Mouse (Mus musculus): Measurements from ENCODE around the gene Calm5. TPM values are rescaled to one million over a fixed set of nuclear protein-coding genes. Genes with fewer than 3 reads are reported as not detected.
"Not testable (repeated sequence)": the region's sequence is repeated elsewhere in the genome, so short reads cannot be mapped to it uniquely, and the experiment has no call there.

Gene Calm5
- polyA plus RNA-seq, 1 experiment from 2014 or later = not detected

DNA sequence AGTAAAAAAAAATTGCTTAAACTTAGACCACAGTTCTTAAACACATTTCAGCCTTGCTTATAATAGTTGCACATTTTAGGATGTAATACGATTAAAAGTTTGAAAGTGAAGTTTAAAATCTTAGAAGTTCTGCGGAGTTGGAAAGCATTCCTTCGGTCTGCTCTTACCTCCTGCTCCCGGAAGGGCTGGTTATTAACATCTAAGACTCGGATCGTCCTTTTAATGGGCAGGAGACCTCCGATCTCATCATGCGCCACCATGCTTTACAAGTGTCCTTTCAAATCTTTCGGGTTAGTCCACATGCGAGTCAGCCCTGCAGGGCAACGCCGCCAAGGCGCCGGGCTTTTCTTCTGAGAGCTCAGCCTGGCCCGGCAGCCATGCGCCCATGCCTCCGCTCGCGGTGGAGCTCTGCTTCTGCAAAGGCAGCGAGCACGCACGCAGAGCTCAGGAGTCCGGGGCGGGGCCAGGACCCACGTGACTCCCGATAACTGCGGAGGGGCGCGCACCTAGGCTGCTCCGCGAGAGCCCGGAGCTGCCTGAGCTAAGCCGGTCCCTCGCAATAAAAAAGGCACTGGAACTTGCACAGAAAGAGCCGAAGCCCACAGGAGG, 39.3 kb downstream of the Calm5 start:
- Histone ChIP-seq H3K4me3 (ENCODE audit: low read depth, low read length) (peak overlapping the region; percentile 72), H3K27me3 (replicated peaks; ENCODE audit: control insufficient read depth, insufficient read depth, low read length) (no peaks in the 10 kb centered on the region), H3K36me3 (ENCODE audit: control insufficient read depth, insufficient read depth, low read length) (peaks cover 4% of the 10 kb centered on the region), H3K27ac (ENCODE audit: low read depth, low read length) (peak overlapping the region; percentile 70), H3K4me1 (replicated peaks; ENCODE audit: control insufficient read depth, insufficient read depth, low read length) (peaks cover 21% of the 10 kb centered on the region), H3K4me2 (peak overlapping the region; percentile 80), H3K9ac (ENCODE audit: low read depth, low read length) (peak overlapping the region; percentile 88), H3K9me3 (ENCODE audit: control insufficient read depth, low read length) (no peaks in the 10 kb centered on the region)
- under 1% methylated on average over 35 of the region's 35 CpGs for WGBS
- DNase-seq (ENCODE audit: low spot score) (peak; percentile 94), ATAC-seq (replicated peaks; ENCODE audit: low FRiP score) (peak; percentile 98)

DNA sequence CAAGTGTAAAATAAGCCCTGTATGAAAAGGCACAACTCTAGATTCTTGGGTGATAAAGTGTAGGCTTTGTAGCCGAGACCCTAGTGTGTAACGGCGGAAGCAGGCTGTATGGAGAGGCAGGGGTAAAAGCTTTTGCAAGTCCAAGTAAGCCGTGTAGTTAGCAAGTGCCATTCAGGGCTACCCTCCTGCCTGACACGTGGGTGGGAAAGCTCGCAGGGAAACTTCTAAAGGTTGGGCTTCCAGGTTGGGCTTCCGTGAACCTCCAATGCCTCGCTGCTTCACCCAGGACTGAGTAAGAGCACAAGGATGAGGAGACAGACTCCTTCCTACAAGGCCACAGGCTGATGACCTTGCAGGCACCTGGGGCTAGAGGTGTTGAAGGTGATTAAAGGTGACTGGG, 40.6 kb downstream of the Calm5 start:
- no peaks in the 10 kb centered on the region for H3K9me3 ChIP-seq (ENCODE audit: control insufficient read depth, low read length)
- H3K4me1 ChIP-seq (replicated peaks; ENCODE audit: control insufficient read depth, insufficient read depth, low read length) = peaks cover 21% of the 10 kb centered on the region
- ATAC-seq (replicated peaks; ENCODE audit: low FRiP score) (no peak), DNase-seq (ENCODE audit: low spot score) (no peak)
- no peaks in the 10 kb centered on the region for H3K27me3 ChIP-seq (replicated peaks; ENCODE audit: control insufficient read depth, insufficient read depth, low read length)
- 73% methylated on average over 8 of the region's 8 CpGs for WGBS
- H3K36me3 ChIP-seq (ENCODE audit: control insufficient read depth, insufficient read depth, low read length) = peaks cover 2% of the 10 kb centered on the region; the same call in 1 of the 2 replicates
- H3K27ac ChIP-seq (ENCODE audit: low read depth, low read length) = no peak overlapping the region
- no peak overlapping the region for H3K4me2 ChIP-seq
- no peak overlapping the region for H3K9ac ChIP-seq (ENCODE audit: low read depth, low read length)
- no peak overlapping the region for H3K4me3 ChIP-seq (ENCODE audit: low read depth, low read length)

GRCm38 (mm10) chr13:3895397-3895980, 41.5 kb downstream of the Calm5 start:
- H3K4me3 ChIP-seq (ENCODE audit: low read depth, low read length) = no peak overlapping the region

DNA sequence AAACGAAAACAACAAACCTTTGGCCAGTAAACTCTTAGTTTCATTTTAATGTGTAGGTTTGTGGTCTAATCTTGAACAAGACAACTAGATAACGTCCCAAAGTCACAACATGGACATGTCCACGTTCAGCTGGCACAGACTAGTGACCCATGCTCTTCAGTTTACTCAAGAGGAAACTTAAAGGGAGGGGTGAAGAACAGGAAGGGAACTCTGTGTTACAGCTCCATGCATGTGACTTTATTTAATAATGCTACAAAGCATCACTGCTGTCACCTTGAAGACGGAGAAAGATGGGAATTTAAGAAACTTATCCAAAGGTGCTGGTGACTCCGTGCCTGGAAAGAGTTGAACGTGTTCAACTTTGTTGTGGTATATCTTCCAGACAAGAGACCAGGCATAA, 42.1 kb downstream of the Calm5 start:
- Histone ChIP-seq H3K4me1 (replicated peaks; ENCODE audit: control insufficient read depth, insufficient read depth, low read length) (peaks cover 21% of the 10 kb centered on the region), H3K9me3 (ENCODE audit: control insufficient read depth, low read length) (no peaks in the 10 kb centered on the region), H3K27me3 (replicated peaks; ENCODE audit: control insufficient read depth, insufficient read depth, low read length) (no peaks in the 10 kb centered on the region), H3K27ac (ENCODE audit: low read depth, low read length) (no peak overlapping the region), H3K4me3 (ENCODE audit: low read depth, low read length) (no peak overlapping the region), H3K36me3 (ENCODE audit: control insufficient read depth, insufficient read depth, low read length) (peaks cover 4% of the 10 kb centered on the region; the same call in 1 of the 2 replicates), H3K4me2 (no peak overlapping the region), H3K9ac (ENCODE audit: low read depth, low read length) (no peak overlapping the region)
- WGBS = 81% methylated on average over 6 of the region's 6 CpGs
- DNase-seq (ENCODE audit: low spot score) (no peak), ATAC-seq (replicated peaks; ENCODE audit: low FRiP score) (no peak)

More at GRCm38 (mm10) chr13:3895397-3895980, 41.5 kb downstream of the Calm5 start:
- no peak for ATAC-seq (replicated peaks; ENCODE audit: low FRiP score)
- Histone ChIP-seq H3K9me3 (ENCODE audit: control insufficient read depth, low read length) (no peaks in the 10 kb centered on the region), H3K27ac (ENCODE audit: low read depth, low read length) (no peak overlapping the region), H3K9ac (ENCODE audit: low read depth, low read length) (no peak overlapping the region), H3K4me1 (replicated peaks; ENCODE audit: control insufficient read depth, insufficient read depth, low read length) (peaks cover 21% of the 10 kb centered on the region), H3K27me3 (replicated peaks; ENCODE audit: control insufficient read depth, insufficient read depth, low read length) (no peaks in the 10 kb centered on the region), H3K4me2 (no peak overlapping the region), H3K36me3 (ENCODE audit: control insufficient read depth, insufficient read depth, low read length) (peaks cover 2% of the 10 kb centered on the region; the same call in 1 of the 2 replicates)
- DNase-seq (ENCODE audit: low spot score) = no peak
- 77% methylated on average over 8 of the region's 8 CpGs for WGBS

DNA sequence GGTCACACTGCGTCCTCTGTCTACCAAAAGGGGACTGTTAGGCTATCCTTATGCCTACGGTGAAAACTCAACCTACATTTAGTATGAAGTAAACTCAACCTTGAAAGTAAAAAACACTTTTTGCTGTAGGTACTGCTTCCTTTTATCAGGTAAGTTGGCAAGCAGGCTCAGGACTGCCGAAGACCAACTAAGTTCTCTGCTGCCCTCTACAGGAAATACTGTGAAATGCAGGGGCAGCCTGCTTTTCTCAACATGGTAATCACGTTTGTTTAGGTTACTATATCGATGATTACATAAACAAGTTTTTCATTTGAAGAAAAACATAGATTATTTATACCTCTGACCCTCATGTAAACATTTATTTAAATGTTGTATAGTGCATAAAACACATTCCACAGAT, 42.9 kb downstream of the Calm5 start:
- Histone ChIP-seq H3K27ac (ENCODE audit: low read depth, low read length) (no peak overlapping the region), H3K27me3 (replicated peaks; ENCODE audit: control insufficient read depth, insufficient read depth, low read length) (no peaks in the 10 kb centered on the region), H3K36me3 (ENCODE audit: control insufficient read depth, insufficient read depth, low read length) (peaks cover 4% of the 10 kb centered on the region; the same call in 1 of the 2 replicates), H3K9me3 (ENCODE audit: control insufficient read depth, low read length) (no peaks in the 10 kb centered on the region), H3K4me2 (no peak overlapping the region), H3K4me3 (ENCODE audit: low read depth, low read length) (no peak overlapping the region), H3K9ac (ENCODE audit: low read depth, low read length) (no peak overlapping the region), H3K4me1 (replicated peaks; ENCODE audit: control insufficient read depth, insufficient read depth, low read length) (peaks cover 16% of the 10 kb centered on the region)
- ATAC-seq (replicated peaks; ENCODE audit: low FRiP score) = no peak
- no peak for DNase-seq (ENCODE audit: low spot score)
- 38% methylated on average over 5 of the region's 5 CpGs for WGBS

- not testable (repeated sequence) for H3K27me3 ChIP-seq (replicated peaks; ENCODE audit: control insufficient read depth, insufficient read depth, low read length); H3K27ac ChIP-seq (ENCODE audit: low read depth, low read length); H3K9me3 ChIP-seq (ENCODE audit: control insufficient read depth, low read length); ATAC-seq (replicated peaks; ENCODE audit: low FRiP score); H3K9ac ChIP-seq (ENCODE audit: low read depth, low read length); H3K4me2 ChIP-seq; H3K4me3 ChIP-seq (ENCODE audit: low read depth, low read length); H3K36me3 ChIP-seq (ENCODE audit: control insufficient read depth, insufficient read depth, low read length); DNase-seq (ENCODE audit: low spot score)
- 94% methylated on average over 5 of the region's 5 CpGs for WGBS
- peaks cover 16% of the 10 kb centered on the region for H3K4me1 ChIP-seq (replicated peaks; ENCODE audit: control insufficient read depth, insufficient read depth, low read length)
Observed at GRCm38 (mm10) chr13:3898202-3898601, 44.2 kb downstream of the Calm5 start.

DNA sequence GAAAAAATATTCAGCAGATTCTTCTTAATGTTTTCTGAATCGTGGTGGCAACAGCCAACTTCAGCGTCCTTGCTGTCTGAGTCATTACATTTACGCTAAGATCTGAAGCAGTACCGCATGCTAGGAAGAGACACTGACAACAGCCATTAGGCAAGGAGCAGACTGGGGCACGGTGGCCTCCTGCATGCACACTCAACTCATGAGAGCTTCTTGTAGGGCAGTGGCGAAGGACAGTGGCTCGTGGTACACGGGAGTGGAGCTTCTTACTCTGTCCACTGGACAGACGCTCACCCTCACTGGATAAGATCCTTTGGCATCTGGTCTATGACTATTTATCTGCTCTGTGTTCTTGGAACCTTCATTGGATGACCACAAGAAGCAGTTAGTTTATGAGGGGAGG, 45.3 kb downstream of the Calm5 start:
- DNase-seq (ENCODE audit: low spot score) (no peak), ATAC-seq (replicated peaks; ENCODE audit: low FRiP score) (no peak)
- Histone ChIP-seq H3K4me3 (ENCODE audit: low read depth, low read length) (no peak overlapping the region), H3K9ac (ENCODE audit: low read depth, low read length) (no peak overlapping the region), H3K27ac (ENCODE audit: low read depth, low read length) (no peak overlapping the region), H3K9me3 (ENCODE audit: control insufficient read depth, low read length) (no peaks in the 10 kb centered on the region), H3K4me2 (no peak overlapping the region), H3K27me3 (replicated peaks; ENCODE audit: control insufficient read depth, insufficient read depth, low read length) (no peaks in the 10 kb centered on the region), H3K4me1 (replicated peaks; ENCODE audit: control insufficient read depth, insufficient read depth, low read length) (peaks cover 10% of the 10 kb centered on the region; the same call in 1 of the 2 replicates), H3K36me3 (ENCODE audit: control insufficient read depth, insufficient read depth, low read length) (peaks cover 4% of the 10 kb centered on the region)
- 87% methylated on average over 9 of the region's 9 CpGs for WGBS

Data from liver, embryonic 11.5 days (tissue).